Mouse (Mus musculus) v-Abl transformed pro-B cells (cell line): Measurements from ENCODE around the gene Plekhm1.

ENCODE experiments used
- in situ Hi-C, 2 experiments: fragments of 400-800 bp; cut with MboI; formaldehyde crosslinking; loops; one replicate each; pipeline ENCODE4 v1.15.1; 2025; ENCODE audit not compliant: unreplicated experiment in 2 of 2

The Plekhm1 gene

DNA sequence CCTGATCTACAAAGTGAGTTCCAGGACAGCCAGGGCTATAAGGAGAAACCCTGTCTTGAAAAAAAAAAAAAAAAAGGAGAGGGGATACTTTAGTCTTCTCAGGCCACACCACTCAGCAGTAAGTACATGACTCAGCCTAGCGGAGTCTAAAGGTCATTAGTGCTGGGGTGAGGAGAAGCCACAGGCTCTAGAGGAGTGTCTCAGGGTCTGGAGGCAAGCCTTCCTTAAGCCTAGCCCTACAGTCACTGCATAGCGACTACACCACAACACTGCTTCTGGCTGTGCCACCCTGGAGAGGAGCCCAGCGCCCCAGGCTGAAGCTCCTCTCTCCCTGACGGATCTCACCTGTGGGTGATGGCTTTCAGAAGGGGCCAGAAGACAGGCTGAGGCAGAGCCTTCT is 15.8 kb downstream of the Plekhm1 start:
- in situ Hi-C loops: loop anchor here in 1 of 2 experiments (5.0 to 10.0 kb wide), 2 partner anchors 39 to 62 kb away; no protein-coding TSS in a partner anchor

DNA sequence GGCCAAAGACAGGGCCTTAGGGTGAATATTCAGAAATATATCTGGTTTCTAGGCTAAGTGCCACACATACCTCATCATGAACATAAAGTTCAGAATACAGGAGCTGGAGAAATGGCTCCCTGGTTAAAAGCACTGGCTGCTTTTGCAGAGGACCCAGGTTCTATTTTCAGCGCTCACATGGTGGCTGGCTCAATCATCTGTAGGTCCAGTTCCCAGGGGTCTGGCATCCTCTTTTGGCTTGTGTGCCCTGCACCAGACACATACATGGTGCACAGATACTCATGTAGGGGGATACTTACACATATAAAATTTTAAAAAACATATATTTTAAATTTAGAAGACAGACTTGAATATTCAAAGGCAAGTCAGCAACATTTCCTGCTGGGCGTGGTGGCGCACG is 16.3 kb downstream of the Plekhm1 start:
- in situ Hi-C loops: loop anchor here in 1 of 2 experiments (5.0 to 10.0 kb wide), 2 partner anchors 39 to 61 kb away; no protein-coding TSS in a partner anchor

DNA sequence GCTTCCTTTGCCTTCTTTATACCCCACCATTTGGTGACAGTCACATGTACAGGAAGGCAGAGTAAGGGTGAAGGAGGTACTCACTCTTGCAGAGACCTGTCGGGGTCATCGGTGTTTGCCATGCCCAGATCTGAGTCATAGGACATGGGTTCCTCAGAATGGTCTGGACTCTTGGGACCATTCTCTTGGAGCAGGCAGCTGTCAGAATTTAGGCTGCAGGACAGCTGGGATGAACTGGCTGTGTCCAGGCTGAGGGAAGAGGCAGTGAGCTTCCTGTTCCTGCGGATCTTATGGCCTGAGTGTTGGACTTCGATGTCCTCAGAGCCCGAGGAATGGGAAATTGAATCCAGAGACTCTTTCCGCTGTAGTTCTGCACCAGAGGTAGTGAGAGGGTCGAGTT is 17.9 kb downstream of the Plekhm1 start:
- in situ Hi-C loops: loop anchor here in 1 of 2 experiments (5.0 to 10.0 kb wide), 2 partner anchors 37 to 60 kb away; no protein-coding TSS in a partner anchor

DNA sequence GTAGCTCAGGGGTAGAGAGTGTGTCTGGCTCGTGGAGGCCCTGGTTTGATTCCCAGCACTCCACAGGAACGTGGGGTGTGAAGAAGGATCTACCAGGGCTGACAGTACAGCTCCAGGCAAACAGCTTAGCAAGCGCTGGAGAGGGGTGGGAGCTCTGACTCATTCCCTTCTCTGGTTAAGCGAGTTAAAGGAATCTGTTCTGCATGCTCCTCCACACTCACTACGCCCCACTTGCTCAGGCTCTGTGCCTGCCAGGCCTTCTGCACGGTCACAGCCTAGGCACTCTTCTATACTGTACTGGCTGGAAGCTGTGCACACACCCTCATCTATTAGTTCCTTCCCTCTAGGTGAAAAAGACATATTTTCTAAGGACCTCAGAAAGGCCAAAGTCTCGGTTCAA is 18.5 kb downstream of the Plekhm1 start:
- in situ Hi-C loops: loop anchor here in 1 of 2 experiments (10.0 kb wide), 1 partner anchor 59 kb away; no protein-coding TSS in a partner anchor

DNA sequence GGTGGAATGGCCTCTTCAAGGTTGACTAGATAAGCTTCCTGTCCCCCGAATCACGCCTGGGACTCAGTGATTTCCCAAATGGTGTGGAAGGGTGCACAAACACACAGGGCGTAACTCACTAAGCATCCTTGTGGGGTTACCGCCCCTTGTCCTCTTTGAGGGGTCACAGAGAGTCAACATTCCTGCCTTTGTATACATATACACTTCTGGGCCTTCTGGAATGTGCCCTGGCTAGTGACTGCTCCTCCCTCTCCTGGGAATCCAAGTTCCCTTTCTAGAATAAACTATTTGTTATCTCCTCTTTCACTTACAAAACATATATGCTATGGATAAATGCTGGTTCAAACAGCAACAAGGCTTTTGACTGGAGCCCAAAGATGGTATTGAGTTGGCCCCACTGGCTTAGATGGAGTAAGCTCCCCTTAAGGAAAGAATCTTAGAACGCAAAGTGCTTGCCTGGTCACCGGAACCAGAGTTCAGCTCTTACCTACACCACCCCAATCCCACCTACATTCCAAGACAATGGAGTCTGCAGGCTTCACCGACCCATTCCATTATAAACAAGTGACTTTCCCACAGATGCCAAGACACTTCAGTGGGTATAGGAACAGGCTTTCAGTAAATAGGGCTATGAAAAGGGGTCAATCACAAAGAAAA is 24.5 kb downstream of the Plekhm1 start:
- in situ Hi-C loops: no loop called here

DNA sequence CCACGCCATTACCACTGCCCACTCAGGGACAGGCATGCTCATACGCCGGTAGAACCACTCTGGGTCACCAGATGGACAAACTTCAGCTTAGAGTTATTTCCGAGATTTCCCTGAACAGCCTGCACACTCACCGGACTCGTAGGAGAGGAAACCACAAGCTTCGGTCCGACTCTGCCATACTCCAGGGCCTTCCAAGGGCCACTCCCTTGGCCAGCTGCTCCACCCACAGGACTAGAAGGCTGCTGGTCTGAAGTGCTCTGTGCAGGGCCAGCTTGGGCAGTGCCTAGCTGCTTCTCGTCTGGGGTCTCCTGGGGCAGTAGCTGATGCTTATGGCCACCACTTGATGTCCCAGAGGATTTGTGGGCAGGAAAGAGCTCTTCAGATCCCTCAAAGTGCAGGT is 25.7 kb downstream of the Plekhm1 start:
- in situ Hi-C loops: no loop called here

DNA sequence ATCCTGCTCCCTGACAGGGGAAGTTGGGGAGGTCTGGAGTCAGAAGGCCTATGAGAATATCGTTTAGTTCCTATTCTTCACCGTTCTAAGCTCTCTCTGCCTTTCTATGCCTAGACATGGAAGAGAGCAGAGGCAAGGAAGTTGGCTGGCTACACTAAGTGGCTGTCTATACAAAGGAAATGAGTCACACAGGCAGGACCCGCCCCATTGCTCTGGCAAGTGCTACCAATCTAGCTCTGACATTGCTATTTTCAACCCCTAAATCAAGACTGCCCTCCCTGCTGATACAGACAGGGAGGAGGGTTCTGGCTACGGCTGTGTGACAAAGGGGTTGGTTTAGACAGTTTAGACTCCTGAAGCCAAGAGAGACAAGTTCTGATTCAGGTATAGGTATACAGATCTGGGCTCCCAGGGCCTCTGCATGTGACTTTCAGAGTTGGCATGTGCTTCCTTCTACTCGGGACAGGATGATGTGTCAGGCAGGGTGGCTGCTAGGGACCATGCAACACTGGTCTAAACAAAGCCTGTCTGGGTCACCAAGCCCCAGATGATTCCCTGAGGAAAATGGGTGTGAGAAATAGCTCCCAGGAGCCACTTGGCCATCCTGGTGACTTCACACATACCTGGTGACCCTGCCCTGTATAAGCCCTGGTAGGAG is 30.4 kb downstream of the Plekhm1 start:
- in situ Hi-C loops: no loop called here

DNA sequence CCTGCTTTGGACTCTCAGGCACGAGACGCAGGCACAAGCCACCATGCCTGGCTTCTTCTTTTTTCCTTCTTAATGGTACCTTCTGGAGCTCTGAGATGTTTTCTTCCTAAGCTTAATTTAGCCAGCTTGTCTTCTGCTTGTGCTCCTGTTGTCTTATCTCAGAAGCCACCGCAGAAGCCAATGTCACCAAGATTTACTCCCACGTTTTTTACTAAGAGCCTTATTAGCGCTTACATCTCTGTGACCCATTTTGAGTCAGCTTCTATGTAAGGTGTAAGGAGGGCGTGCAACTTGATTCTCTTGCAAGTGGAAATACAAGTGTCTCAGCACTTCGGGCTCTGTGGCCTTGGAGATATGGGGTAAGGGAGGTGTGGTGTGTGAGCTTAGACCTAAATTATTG is 31.0 kb downstream of the Plekhm1 start:
- in situ Hi-C loops: no loop called here

DNA sequence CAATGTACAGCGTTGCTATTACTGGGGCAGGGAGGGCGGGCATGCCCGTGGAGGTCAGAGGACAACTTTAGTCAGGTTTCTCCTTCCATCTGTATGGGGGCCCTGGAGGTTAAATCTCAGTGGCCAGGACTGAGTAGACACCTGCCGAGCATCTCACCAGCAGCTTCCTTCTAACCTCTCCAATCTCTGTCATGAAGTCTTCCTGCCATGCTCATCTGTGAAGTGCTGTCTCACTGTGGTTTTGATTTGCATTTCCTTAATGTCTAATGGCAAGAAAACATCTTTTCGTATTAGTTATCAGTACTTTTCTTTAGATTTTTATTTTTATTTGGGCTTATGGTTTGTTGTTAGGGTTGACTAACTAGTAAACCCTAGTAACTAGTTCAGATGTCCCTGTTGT is 32.0 kb downstream of the Plekhm1 start:
- in situ Hi-C loops: no loop called here

DNA sequence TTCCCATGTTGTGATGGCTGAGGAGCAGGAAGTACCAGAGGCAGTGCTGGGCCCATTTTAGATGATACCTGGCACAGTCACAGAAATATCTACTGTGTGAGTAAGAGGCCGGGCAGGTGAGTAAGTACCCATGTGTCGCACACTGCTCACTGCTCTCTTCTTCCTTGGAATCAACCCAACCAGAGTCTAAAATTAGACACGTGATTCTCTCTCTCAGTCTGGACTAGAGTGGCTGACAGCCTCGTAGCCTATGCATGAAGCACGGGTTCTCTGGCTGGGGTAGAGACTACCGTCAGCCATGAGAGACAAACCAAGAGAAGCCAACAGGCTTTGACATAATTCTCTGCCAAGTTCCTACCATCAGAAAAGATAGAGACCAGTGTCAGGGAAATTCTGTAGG is 34.1 kb downstream of the Plekhm1 start:
- in situ Hi-C loops: no loop called here

DNA sequence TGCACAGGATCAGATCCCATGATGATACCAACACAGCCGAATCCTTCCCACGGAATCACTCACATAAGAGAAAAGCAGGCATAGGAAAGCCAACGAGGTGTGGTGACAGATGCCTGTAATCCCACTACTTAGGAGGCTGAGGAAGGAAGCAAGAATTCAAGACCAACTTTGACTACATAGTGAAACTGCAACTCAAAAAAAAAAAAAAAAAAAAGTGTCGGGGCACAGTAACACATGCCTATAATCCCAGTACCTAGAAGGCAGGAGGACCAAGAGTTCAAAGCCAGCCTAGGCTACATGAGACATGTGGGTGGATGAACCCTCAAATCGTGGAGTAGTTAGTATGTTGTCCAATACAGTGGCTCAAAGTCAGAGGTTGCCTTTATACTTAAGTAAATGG is 36.7 kb downstream of the Plekhm1 start:
- in situ Hi-C loops: no loop called here

DNA sequence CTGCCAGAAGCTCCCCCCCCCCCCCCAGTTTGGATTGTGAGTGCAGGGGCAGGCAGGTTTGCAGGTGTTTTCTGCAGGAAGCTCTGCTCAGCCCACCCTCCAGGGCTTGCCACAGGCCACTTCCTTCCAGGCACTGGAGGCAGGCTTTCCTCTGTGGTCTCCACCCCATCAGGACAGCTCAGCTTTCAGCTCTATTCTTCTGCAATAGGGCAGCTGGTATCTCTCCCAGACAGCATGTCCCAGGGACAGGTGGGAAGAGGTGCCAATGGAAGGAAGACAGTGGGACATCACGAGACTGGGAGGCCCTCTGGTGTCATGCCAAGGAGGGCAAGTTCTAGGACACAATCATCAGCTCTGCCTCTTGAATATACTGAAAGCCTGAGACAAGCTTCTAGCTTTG is 37.2 kb downstream of the Plekhm1 start:
- in situ Hi-C loops: no loop called here

DNA sequence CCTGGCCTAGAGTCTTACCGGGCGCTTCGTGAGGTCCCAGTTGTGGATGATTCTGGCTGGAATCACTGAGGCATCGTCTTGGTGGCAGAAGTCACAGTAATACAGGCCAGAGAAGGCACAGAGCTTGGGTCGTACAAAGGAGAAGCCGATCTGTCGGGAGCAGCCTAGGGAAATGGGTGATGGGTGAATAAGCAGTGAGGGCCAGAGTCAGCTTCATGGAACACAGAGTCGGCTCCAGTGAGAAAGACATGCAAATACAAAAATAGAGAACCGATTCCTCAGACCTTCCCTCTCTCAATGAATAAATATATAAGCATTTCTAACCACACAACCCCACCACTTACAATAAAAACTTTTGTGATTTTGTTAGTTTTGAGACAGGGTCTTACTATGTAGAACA is 38.6 kb downstream of the Plekhm1 start:
- in situ Hi-C loops: no loop called here

DNA sequence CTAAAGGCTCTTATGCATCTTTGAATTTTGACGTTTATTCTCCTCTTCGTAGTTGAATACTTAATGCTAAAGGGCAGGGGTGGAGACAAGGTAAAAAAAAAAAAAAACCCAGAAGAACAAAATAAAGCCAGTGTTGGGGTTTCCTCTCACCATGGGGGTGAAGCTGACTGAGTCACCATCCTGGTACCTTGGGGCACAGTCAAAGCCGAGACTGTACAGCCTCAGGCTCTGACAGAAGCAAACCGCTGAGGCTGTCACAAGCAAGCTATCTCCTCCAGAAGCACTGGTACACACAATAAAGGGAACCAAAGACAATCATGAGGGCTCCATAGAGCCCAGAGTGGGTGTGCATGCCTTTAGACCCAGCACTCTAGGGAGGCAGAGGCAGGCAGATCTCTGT is 39.9 kb downstream of the Plekhm1 start:
- in situ Hi-C loops: no loop called here

DNA sequence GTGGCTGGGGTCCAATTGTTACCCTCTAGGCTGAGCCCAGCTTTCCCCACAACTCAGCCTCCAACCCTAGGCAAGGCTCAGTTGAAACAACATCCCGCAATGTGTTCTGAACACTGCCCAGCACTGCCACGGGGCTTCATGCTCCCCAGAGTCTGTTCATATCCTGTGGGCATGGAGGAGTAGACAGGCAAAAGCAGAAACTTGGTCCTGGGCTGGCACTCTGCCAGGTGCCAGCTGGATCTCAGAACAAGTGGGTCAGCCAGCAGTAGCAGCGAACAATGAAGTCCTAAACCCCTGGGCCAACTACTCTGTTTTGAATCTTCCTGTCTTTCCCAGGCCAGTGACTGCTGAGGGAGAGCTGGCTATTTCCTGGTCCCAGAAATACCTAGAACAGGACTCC is 40.4 kb downstream of the Plekhm1 start:
- in situ Hi-C loops: no loop called here

DNA sequence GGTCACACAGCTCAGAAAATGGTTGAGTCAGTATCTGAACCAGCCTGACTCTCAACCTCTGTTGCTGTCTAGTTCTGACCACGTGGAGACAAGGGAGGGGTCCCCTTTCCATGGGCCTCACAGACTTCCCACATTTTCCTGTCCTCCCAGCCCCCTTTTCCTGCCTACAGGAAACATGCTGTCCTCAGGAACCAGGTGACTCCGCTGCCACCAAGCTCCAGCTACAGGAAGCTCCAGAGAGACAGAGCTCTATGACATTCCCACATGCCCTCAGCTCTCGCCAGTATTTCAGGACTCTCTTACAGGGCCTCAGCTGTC is 41.3 kb downstream of the Plekhm1 start:
- in situ Hi-C loops: no loop called here

DNA sequence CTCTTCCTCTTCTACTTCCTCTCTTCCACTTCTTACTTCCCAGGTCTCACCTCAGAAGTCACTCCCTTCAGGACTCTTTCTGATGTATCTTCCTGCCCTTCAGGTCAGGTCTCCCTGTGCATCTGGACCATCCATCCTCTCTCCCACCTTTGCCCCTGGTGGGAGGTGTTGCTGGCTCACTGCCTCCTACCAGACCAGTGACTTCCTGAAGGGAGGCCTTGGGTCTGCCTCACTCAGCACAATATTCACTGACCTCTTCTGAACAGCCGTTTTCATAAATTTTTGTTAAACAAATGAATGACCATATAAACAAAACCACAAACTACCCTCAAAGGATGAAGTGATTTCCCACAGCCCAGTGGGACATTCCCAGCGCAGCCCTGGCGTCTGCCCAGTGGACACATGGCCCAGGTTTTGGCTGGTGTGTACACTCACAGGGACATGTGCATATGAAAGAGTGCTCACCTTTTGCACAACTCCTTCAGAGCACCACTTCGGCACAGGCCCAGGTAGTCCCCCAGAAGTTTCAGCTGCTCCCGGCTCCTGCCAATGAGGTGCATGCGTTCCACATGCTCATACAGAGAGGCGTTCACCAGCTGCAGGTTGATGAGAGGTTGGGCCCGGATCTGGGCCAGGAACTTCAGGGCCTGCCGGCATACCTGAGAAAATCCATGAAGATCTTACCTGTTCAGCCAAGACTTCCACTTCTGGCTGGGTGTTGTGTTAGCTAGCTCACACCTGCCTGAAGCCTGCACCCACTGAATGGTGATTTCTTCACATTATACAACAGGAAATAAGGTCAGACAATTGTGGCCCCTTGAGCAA is 41.9 kb downstream of the Plekhm1 start:
- in situ Hi-C loops: no loop called here

DNA sequence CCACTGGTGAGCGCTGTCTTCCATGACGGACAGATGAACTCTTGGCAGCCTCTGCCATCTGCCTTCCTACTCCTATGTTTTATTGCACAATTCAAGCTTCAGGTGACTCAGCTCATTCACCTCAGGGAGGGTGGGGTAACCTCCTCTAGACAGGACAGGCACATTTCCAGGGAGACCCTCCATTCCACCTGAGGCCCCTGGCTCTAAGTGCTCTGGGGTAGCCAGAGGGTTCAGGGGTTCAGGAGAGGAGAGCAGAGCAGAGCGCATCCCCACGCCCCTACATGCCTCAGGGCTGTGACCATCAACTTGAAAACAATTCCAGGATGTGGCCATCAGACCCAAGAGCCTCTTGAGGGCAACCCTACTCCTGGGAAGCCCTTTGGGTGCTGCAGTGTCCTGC is 47.0 kb downstream of the Plekhm1 start:
- in situ Hi-C loops: no loop called here

DNA sequence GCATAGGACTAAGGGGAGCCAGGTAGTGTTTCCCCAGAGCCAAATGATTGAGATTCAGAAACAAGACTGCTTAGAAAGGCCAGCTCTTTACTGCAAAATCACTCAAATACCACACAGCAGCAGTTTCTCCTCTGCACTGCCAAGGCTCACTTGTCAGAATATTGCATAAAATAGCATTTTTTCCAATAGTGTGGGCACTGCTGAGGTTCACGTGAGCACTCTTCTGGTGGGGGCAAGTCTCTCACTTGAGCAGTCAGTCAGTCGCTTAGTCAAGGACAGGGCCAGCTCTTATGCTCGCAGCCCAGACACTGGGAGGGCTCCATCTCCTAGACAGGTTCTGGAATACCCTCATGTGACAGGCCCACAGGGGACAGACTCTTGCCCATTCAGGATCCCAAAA is 47.5 kb downstream of the Plekhm1 start:
- in situ Hi-C loops: no loop called here

DNA sequence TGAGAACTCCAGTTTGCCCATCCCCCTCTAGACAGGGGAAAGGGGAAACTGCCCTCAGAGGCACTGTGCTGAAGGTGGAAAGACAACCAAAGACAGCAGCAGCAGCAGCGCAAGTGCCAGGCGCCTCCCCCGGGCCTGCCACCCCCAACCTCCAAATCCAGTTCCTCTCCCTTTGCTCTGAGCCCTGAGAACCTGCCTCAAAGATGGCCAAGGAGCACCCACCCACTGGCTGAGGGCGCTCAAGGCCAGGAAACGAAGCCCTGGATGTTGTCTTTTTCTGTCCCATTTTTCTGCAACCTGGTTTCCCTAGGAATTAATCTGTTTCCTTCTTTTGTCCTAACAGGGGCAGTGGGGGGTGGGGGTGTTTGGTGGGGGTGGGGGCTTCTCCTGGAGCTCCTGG is 48.2 kb downstream of the Plekhm1 start:
- in situ Hi-C loops: no loop called here
